Mouse (Mus musculus) spleen, adult 2 months (tissue): ENCODE results near the gene Heatr1. TPM values are rescaled to one million over a fixed set of nuclear protein-coding genes. Genes with fewer than 3 reads are reported as not detected.

Source experiments
- DNase-seq, 2 experiments: peaks; one replicate each; pipeline versions ENCODE4 v3.0.0 to v3.0.0-alpha.2; 2012 to 2021; ENCODE audit warnings: low spot score in 2 of 2, low read depth in 1 of 2
- H3K27ac ChIP-seq: fragments of 200-500 bp; 2 replicates; pipeline ENCODE4 v1.5.1; 2012; ENCODE audit warnings: low read length, inconsistent platforms; ENCODE audit not compliant: insufficient read depth
- H3K27me3 ChIP-seq: fragments of 200-500 bp; 2 replicates; pipeline ENCODE4 v1.6.1; 2012; ENCODE audit warnings: mild to moderate bottlenecking, moderate library complexity, low read length, inconsistent platforms; ENCODE audit not compliant: control insufficient read depth, insufficient read depth
- H3K36me3 ChIP-seq: fragments of 200-500 bp; 2 replicates; pipeline ENCODE4 v1.6.1; 2012; ENCODE audit warnings: mild to moderate bottlenecking, low read length, inconsistent platforms; ENCODE audit not compliant: control insufficient read depth, insufficient read depth
- H3K4me1 ChIP-seq: fragments of 200-500 bp; 2 replicates; pipeline ENCODE4 v1.6.1; 2011; ENCODE audit warnings: inconsistent platforms; ENCODE audit not compliant: control insufficient read depth, insufficient read depth, insufficient read length
- H3K4me3 ChIP-seq: fragments of 200-500 bp; 2 replicates; pipeline ENCODE4 v1.5.1; 2011; ENCODE audit warnings: mild to moderate bottlenecking, inconsistent platforms; ENCODE audit not compliant: insufficient read depth, insufficient read length; ENCODE audit errors: extremely low read depth
- CTCF ChIP-seq: fragments of 200-500 bp; IDR thresholded peaks from 2 replicates; pipeline ENCODE4 v1.5.1; 2011; ENCODE audit warnings: mild to moderate bottlenecking, inconsistent platforms; ENCODE audit not compliant: insufficient read depth, insufficient read length, insufficient replicate concordance; ENCODE audit errors: extremely low read depth
- POLR2A ChIP-seq: fragments of 200-500 bp; IDR thresholded peaks from 2 replicates; pipeline ENCODE4 v1.6.1; 2011; ENCODE audit warnings: low read depth, low read length, inconsistent platforms
- WGBS: fragments of 180-500 bp; shearing (Covaris S2); methylation state at CpG from one replicate; pipeline ENCODE4 v1.1.7; 2018; 5-methylcytosine and 5-hydroxymethylcytosine counted together
- polyA plus RNA-seq: library from polyadenylated mRNA; depleted of rRNA; stranded (reverse); fragments of >200 nt; gene quantifications from 2 replicates; pipeline ENCODE4 v1.2.3, GENCODE M21; 2012; rRNA removed

Gene Heatr1
- 32.7 and 51.6 TPM in 2 replicates for polyA plus RNA-seq

DNA sequence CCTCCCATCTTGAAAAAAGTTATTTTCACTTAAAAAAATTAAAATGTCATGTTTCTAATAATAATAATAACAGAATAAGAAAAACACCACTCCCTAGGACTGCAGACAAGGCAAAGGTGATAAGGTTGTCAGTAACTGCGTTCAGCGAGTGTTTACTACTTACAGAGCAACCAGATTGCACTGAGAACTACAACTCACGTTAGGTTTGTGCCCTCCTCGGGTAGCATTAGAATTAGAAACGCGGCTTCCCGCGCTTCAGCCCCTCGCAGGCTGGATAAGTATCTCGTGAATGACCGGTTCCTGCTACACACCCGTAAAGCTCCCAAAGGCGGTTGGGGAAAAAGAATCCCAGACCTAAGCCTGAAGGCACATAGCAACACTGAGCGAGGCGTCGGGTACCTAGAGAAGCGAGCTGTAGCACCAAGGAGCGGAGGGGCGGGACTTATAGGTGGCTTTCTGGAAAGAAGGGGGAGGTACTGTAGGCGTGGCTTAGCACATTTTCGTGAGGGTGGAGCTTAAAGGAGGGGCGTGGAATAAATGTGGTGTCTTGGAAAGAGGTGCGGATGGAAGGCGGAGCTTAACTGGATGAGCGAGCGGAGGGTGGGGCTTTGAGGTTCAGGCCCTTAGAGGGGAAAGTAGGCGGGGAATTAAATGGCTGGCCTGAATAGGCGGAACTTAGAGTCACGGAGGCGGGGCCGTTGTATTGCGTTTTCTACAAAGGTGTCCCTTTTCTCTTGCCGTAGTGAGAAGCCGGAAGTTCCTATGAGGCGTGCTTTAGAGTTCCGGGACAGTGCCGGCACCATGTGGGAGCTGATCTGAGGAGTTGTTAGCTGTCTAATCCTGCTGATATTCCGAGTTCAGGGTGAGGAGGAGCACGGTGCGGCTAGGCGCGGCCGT, at the start of gene Heatr1:
Heatr1 (plus strand) TSS at position 419 of the 897 bp plus-strand sequence.
- H3K4me3 ChIP-seq, result peak within 1 kb of the TSS; percentile 98

DNA sequence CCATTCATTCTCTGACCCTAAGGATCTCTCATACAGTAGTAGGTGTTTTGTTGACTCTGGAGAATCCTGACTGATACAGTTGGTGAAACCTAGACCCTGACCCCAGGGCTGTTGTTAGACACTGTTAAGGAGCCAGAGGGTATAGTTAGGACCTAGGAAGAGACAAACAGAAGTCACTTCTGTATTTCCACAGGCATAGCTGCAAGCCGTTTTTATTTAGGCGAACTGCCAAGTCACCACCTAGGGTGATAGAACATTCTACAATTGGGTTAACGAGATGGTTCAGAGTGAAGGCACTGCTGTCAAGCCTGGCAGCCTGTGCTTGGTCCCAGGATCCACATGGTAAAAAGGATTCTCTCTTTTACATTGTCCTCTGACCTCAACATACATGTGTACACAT, 48.0 kb upstream of the Heatr1 start:
- 41% methylated on average over 3 of the region's 3 CpGs for WGBS
- no peaks in the 10 kb centered on the region for H3K4me1 ChIP-seq
- H3K27me3 ChIP-seq, result no peaks in the 10 kb centered on the region
- DNase-seq, result no peak
- H3K36me3 ChIP-seq, result no peaks in the 10 kb centered on the region
- H3K4me3 ChIP-seq, result no peak overlapping the region
- no peak overlapping the region for H3K27ac ChIP-seq
- TF ChIP-seq POLR2A (no peak), CTCF (no peak)

More for the DNA sequence above, at the start of gene Heatr1:
- H3K27me3 ChIP-seq, result no peaks in the 10 kb centered on the region
- TF ChIP-seq CTCF, result no peak
- TF ChIP-seq POLR2A, result peak; percentile 45
- peak within 1 kb of the TSS; percentile 10; the same call in 1 of the 2 replicates for H3K27ac ChIP-seq
- peak; percentile 90 to 98 for DNase-seq
- H3K36me3 ChIP-seq, result peaks cover 4% of the 10 kb centered on the region; the same call in 1 of the 2 replicates
- WGBS, result under 1% methylated on average over 43 of the region's 43 CpGs
- H3K4me1 ChIP-seq, result no peaks in the 10 kb centered on the region; the same call in 1 of the 2 replicates

DNA sequence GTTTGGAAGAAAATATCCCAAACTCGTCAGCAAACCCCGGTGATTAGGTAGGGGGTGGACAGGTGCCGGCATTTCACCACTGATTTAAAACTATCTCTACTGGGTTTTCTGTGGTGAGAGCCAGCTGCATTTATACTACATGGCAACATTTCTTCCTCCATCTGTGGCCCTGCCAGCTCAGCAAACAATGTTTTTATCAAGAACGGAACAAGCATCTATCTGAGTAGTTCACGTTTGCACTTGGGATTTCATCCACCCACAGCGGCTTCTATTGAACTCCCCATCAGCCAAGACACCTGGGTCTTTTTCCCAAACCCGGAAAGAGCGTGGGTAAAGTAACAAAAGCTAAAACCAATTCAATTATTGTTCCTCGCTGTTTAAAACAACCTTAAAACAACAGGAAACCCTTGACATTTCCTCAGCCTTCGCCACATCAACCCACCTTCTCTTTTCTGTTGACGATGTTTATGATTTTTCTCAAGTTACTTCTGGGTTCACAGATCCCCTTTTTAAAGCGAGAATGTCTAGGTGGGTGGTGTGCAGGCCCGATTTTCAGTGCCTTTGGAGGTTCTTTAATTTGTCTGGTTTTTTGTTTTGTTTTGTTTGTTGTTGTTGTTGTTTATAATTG, 45.5 kb upstream of the Heatr1 start:
- TF ChIP-seq CTCF, result no peak
- no peak for TF ChIP-seq POLR2A
- 9% methylated on average over 13 of the region's 13 CpGs for WGBS
- Histone ChIP-seq H3K4me1 (no peaks in the 10 kb centered on the region), H3K27ac (no peak overlapping the region), H3K4me3 (no peak overlapping the region), H3K36me3 (no peaks in the 10 kb centered on the region), H3K27me3 (no peaks in the 10 kb centered on the region)
- DNase-seq, result peak in 1 of 2 experiments; percentile 15

DNA sequence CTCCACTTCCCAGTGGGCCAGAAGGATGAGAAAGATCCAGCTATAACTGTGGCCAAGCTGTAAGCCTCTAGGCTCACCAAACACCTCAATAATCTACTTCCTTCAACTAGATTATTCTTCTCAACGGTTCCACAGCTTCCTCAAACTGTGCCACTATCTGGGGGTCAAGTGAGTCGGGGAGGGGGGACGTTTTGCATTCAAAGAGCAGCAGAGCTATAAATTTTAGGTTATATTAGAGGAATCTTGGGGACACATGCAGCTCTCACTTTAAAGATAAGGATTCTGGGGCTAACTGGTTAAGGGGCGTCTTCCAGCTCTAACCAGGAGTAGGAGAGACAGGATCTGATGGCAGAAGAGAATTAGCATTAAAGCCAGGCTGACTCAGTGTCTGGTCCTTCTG, 38.6 kb upstream of the Heatr1 start:
- WGBS, result 15% methylated on average over 4 of the region's 4 CpGs
- Histone ChIP-seq H3K27me3 (no peaks in the 10 kb centered on the region), H3K27ac (no peak overlapping the region), H3K4me3 (no peak overlapping the region), H3K36me3 (no peaks in the 10 kb centered on the region), H3K4me1 (no peaks in the 10 kb centered on the region)
- no peak for DNase-seq
- no peak for TF ChIP-seq POLR2A
- TF ChIP-seq CTCF, result no peak

GRCm38 (mm10) chr13:12357554-12357953, 37.3 kb upstream of the Heatr1 start:
- Histone ChIP-seq H3K27me3 (no peaks in the 10 kb centered on the region), H3K4me3 (no peak overlapping the region), H3K4me1 (no peaks in the 10 kb centered on the region), H3K27ac (no peak overlapping the region), H3K36me3 (no peaks in the 10 kb centered on the region)
- TF ChIP-seq CTCF (no peak), POLR2A (no peak)
- 94% methylated on average over 5 of the region's 5 CpGs for WGBS
- DNase-seq, result no peak

DNA sequence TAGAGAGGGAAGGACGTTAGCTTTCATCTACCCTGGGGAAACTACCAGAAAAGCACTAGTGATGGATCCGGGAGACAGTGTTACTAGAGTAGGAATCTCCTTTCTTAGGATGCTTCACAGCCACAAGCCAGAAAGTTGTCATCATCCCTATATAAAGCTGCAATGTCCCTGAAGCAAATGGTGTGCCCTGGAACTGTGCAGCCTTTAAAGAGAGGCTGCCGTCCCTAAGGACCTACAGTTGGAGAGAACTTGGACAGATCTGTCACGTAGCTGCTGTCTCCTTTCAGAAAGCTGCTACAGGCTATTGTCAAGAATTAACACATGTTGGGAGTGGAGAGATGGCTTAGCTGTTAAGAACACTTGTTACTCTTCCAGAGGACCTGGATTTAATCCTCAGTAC, 33.3 kb upstream of the Heatr1 start:
- no peak overlapping the region for H3K4me3 ChIP-seq
- H3K4me1 ChIP-seq, result no peaks in the 10 kb centered on the region
- WGBS, result 93% methylated on average over 4 of the region's 4 CpGs
- no peak for TF ChIP-seq CTCF
- TF ChIP-seq POLR2A, result no peak
- H3K36me3 ChIP-seq, result no peaks in the 10 kb centered on the region
- H3K27me3 ChIP-seq, result no peaks in the 10 kb centered on the region
- no peak for DNase-seq
- no peak overlapping the region for H3K27ac ChIP-seq
